Mouse (Mus musculus): ENCODE data around the gene Lrrc4b. TPM values are rescaled to one million over a fixed set of nuclear protein-coding genes. Genes with fewer than 3 reads are reported as not detected.

Gene Lrrc4b
- 100 to 1,000 TPM; 322 to 333 TPM for total RNA-seq (2021)

- DNase-seq (ENCODE audit: extremely low spot score in 1 of 2, low spot score in 1 of 2): peak; percentile 66 to 77
These were observed at the start of gene Lrrc4b for GRCm38 (mm10) chr7:44428968-44429521. Lrrc4b (plus strand) TSS chr7:44429018.

GRCm38 (mm10) chr7:44382541-44382940, 46.3 kb upstream of the Lrrc4b start:
- peak; percentile 66 to 71 for DNase-seq (ENCODE audit: extremely low spot score in 1 of 2, low spot score in 1 of 2)

- DNase-seq (ENCODE audit: extremely low spot score in 1 of 2, low spot score in 1 of 2): peak; percentile 60 to 64
These were observed 44.7 kb upstream of the Lrrc4b start, which contains the start of gene Syt3 for GRCm38 (mm10) chr7:44383980-44384715. Syt3 (plus strand) TSS chr7:44384102.

- DNase-seq (ENCODE audit: extremely low spot score in 1 of 2, low spot score in 1 of 2): no peak
These were observed 44.1 kb upstream of the Lrrc4b start for GRCm38 (mm10) chr7:44384716-44385059.

- no peak for DNase-seq (ENCODE audit: extremely low spot score in 1 of 2, low spot score in 1 of 2)
These were observed 43.1 kb upstream of the Lrrc4b start, which contains the start of gene 1700008O03Rik for GRCm38 (mm10) chr7:44385720-44386119. 1700008O03Rik (minus strand) TSS chr7:44385820.

- no peak for DNase-seq (ENCODE audit: extremely low spot score in 1 of 2, low spot score in 1 of 2)
These were observed 37.0 kb upstream of the Lrrc4b start for GRCm38 (mm10) chr7:44391831-44392230.

- no peak for DNase-seq (ENCODE audit: extremely low spot score in 1 of 2, low spot score in 1 of 2)
These were observed 36.5 kb upstream of the Lrrc4b start for GRCm38 (mm10) chr7:44392341-44392740.

- DNase-seq (ENCODE audit: extremely low spot score in 1 of 2, low spot score in 1 of 2): no peak
These were observed 35.5 kb upstream of the Lrrc4b start for GRCm38 (mm10) chr7:44393284-44393683.

GRCm38 (mm10) chr7:44398570-44398969, 30.2 kb upstream of the Lrrc4b start:
- peak in 1 of 2 experiments; percentile 47 for DNase-seq (ENCODE audit: extremely low spot score in 1 of 2, low spot score in 1 of 2)

GRCm38 (mm10) chr7:44401673-44402072, 27.1 kb upstream of the Lrrc4b start:
- no peak for DNase-seq (ENCODE audit: extremely low spot score in 1 of 2, low spot score in 1 of 2)

GRCm38 (mm10) chr7:44405346-44406014, 23.3 kb upstream of the Lrrc4b start:
- peak; percentile 72 to 86 for DNase-seq (ENCODE audit: extremely low spot score in 1 of 2, low spot score in 1 of 2)

GRCm38 (mm10) chr7:44406015-44406355, 22.8 kb upstream of the Lrrc4b start:
- DNase-seq (ENCODE audit: extremely low spot score in 1 of 2, low spot score in 1 of 2): no peak

GRCm38 (mm10) chr7:44411144-44411543, 17.7 kb upstream of the Lrrc4b start:
- DNase-seq (ENCODE audit: extremely low spot score in 1 of 2, low spot score in 1 of 2): no peak

GRCm38 (mm10) chr7:44413307-44413706, 15.5 kb upstream of the Lrrc4b start:
- DNase-seq (ENCODE audit: extremely low spot score in 1 of 2, low spot score in 1 of 2): no peak

- DNase-seq (ENCODE audit: extremely low spot score in 1 of 2, low spot score in 1 of 2): no peak
These were observed 1.2 kb upstream of the Lrrc4b start for GRCm38 (mm10) chr7:44427666-44428065.

GRCm38 (mm10) chr7:44428171-44428950, 457 bp upstream of the Lrrc4b start:
- peak; percentile 58 to 74 for DNase-seq (ENCODE audit: extremely low spot score in 1 of 2, low spot score in 1 of 2)

GRCm38 (mm10) chr7:44429534-44430488, 993 bp downstream of the Lrrc4b start:
- peak in 1 of 2 experiments; percentile 37 for DNase-seq (ENCODE audit: extremely low spot score in 1 of 2, low spot score in 1 of 2)

GRCm38 (mm10) chr7:44432550-44432949, 3.7 kb downstream of the Lrrc4b start:
- no peak for DNase-seq (ENCODE audit: extremely low spot score in 1 of 2, low spot score in 1 of 2)

GRCm38 (mm10) chr7:44433371-44433770, 4.6 kb downstream of the Lrrc4b start:
- no peak for DNase-seq (ENCODE audit: extremely low spot score in 1 of 2, low spot score in 1 of 2)

GRCm38 (mm10) chr7:44434089-44434488, 5.3 kb downstream of the Lrrc4b start:
- DNase-seq (ENCODE audit: extremely low spot score in 1 of 2, low spot score in 1 of 2): no peak

Data from layer of hippocampus, postnatal 25 days (tissue).